Mouse (Mus musculus) gastrocnemius, postnatal 25 days (tissue): ENCODE results near the gene Iqgap2. TPM values are rescaled to one million over a fixed set of nuclear protein-coding genes. Genes with fewer than 3 reads are reported as not detected.

ENCODE experiments used
- DNase-seq: peaks from one replicate; pipeline ENCODE4 v3.0.0; 2022
- long read RNA-seq, 2 experiments: library from polyadenylated mRNA; stranded (forward); transcript quantifications; one replicate each; pipeline ENCODE4 v2.0.0; 2021
- total RNA-seq, 2 experiments: library from RNA; stranded (reverse); gene quantifications; 1 replicate in 1 of 2; 2 replicates in 1 of 2; pipeline ENCODE4 v1.2.3; 2021

The Iqgap2 gene
- total RNA-seq, result 1 to 10 TPM; 1.5 to 2.0 TPM
- long read RNA-seq, experiment 1, partial matches to known transcripts, result 0 of 1 reads
- long read RNA-seq, experiment 1, other reads (novel, unspliced or antisense), result 1 of 1 reads
- long read RNA-seq, experiment 2, result 0 reads

DNA sequence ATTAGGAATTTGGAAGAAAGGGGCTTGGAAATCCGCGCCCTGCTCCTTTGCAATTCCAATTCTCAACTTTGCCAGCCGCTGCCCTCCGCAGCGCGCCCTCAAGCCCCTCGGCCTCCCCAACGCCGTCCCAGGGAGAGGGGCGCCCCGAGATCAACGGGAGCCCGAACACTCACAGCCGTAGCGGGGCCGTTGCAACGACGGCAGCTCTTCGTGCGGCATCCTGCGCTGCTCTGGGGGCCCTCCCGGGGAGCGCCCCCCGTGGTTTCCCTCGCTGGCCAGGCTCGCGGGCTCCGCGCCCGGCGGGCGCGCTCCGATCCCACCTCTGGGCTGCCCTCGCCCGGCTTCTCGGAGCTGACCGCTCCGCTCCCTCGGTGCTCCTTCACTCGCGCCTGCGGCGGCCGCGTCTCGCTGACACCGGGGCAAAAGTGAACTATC lies at the start of gene Iqgap2:
Gene Iqgap2, minus strand, starts transcription at position 432 of the 435 bp plus-strand sequence.
- no peak for DNase-seq

DNA sequence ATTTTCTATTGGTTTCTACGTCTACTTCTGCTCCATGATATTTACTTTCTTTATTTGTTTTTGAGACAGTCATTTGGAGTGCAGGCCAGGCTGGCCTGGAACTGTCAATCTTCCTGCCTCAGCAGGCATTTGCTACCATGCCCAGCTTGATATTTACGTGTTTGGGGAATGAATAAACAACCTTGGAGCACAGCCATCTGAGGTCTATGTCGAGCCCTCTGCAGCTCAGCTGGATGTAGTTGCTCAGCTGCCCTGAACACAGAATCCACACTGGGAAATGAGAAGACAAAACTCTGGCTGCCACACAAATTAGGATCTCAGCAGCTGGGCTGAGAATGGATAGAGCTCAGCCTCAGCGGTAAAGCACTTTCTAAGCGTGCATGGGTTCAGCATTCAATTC lies 49.1 kb upstream of the Iqgap2 start:
- DNase-seq, result no peak

DNA sequence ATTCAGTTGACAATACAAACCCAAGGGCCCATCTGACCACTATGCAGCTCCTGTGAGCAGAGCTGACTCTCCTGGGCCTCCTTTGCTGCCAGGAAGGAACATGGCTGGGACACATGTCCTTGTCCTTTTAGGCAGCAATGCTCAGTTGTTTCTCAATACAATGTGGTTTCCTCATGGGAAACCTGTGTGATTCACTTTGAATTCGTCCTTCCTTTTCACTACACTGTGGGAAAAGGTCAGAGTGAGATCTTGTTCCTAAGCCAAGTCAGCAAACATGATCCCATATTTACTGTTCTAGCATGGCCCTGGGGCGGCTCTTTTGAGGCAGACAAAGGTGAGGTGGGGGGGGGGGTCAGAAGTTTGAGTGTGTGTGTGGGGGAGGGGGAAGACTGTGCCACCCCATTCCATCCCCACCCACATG lies 32.5 kb upstream of the Iqgap2 start:
- DNase-seq, result no peak

DNA sequence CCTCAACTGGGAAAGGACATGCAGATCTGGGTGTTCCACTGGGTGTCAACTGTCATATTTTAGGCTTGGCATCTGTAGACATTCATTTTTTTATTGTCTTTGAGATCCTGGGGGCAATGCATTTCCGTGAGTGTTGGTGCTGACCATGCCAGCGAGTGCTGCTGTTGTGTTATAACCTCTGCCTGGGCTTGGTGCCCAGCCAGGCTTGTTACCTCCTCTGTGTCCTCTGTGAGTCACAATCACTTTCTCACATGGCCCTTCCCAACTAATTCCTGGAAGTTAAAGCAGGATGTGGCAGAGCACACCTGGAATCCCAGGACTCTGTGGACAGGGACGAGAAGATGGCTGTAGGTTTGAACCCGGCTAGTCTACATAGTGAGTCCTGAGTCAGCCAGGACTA lies 30.9 kb upstream of the Iqgap2 start:
- no peak for DNase-seq

DNA sequence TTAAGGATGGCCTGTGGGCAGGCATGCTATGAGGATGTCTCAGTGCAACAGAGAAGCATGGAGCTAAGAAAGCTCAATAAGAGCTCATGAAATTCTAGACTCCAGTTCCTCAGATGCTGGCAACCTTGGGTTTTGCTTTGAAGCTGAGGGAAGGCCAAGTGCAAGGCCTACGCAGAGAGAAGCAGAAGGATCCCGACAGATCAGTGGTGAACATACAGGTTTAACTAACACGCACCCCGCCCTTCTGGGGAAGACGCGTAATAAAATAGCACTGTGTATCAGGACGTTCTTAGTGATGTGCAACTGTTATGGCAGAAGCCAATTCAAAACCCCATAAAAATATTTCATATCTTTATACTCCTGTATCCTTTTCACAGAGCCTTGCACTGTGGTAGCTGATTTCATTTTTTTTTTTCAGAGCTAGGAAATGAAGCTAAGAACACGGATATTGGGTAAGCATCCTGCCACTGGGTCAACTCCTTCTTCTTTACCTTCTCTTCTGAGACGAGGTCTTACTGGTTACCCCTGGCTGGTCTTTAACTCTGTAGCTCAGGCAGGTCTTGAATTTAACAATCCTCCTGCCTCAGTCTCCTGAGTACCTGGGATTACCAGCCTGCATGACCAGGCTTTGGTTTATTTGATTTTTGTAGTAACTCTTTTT lies 27.0 kb upstream of the Iqgap2 start:
- no peak for DNase-seq

DNA sequence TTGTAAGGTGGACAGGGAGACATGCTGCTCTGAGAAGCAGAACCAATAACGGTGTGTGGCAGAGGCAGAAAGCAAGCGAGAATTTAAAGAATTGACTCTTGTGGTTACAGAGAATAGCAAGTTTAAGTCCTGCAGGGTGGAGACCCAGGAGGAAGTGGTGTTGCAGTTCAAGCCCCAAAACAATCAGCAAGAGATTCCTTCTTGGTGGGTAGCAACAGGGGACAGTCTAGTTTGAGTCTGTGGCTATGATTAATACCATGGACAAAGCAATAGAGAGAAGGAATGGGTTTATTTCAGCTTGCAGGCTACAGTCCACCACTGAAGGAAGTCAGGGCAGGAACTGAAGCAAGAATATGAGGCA lies 21.3 kb upstream of the Iqgap2 start:
- DNase-seq, result no peak

DNA sequence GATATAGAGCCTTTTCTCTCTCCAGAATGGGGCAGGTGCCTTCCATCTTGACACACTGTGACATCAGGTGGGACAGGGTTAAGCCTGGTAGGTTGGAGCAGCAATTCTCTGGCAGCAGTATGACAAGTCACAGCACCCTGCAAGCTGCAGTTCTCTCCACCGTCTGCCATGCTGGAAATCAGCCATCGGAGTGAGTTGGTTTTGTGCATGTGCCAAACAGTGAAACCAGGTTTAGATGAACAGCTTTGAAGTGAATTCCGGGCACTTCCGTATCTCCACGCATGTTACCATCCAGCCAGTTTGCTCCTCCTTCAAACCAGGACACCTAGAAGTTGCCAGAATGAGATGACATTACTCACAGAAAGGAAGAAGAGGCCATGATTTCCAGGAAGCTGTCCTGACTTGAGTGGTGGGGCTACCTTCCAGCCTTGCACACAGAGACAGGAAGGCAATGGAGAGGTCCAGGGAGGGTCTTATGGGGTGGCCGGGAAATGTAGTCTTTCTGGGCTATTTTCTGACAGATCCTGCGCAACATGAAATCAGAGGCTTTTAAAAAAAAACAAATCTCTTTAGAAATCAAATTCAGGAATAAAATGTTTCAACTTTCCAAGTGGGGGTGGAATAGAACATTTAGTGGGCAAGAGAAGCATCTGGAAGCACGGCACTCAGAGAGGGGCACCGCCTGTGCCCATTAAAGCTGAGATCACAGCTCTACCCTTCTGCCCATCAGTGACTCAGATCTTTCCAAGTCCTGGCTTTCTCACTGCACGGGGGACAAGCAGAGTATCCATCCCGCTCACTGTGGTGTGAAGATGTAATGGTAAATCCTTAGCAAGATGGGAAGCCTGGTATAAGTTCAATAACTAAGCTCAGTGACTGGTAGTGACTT lies 20.7 kb upstream of the Iqgap2 start:
- DNase-seq, result no peak

DNA sequence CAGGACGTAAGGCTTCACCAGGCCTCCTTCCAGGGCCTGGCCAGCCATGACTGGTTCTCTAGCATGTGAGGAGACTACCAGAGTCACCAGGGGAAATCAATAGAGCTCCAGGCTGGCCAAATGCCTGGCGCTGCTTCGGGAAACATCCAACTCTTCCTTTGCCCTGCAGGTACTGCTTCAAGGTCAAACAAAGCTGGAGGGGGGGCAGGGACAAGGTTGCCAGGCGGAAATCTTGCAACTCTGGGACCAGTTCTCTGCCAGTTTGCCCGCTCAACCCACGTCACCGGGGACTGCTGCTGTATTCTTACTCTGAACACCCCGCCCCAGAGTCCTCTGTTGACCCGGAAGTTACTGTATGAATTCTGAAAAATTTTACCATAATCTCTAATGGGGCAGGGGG lies 18.5 kb upstream of the Iqgap2 start:
- DNase-seq, result no peak

DNA sequence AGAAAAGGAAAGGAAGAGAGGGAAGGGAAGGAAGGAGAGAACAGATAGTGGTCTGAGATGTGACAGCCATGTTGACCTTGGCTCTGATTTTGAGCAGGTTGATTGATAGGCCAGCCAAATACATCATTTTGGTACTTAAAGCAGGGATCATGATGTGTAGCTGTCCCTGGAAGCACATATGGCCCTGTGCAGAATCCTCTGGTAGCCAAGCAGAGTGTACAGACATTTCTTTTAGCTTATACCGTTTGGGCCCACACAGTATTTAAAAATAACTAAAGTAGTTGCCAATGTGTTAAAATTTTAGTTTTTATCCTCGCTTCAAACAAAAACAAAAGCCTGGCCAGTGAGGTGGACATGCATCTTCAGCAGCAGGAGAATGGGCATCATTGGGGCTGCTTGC lies 17.5 kb upstream of the Iqgap2 start:
- no peak for DNase-seq

DNA sequence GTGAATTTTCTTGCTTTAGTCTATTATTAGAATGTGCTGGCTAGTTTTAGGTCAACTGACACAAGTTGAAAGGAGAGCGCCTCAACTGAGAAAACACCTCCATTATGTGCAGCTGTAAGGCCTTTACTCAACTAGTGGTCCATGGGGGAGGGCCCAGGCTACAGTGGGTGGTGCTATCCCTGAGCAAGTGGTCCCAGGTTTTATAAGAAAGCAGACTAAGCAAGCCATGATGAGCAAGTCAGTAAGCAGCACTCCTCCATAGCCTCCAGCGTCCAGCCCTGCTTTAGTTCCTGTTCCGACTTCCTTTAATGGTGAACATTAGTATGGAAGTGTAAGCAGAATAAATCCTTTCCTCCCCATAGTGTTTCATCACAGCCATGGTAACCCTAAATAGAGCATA lies 11.0 kb upstream of the Iqgap2 start:
- no peak for DNase-seq

DNA sequence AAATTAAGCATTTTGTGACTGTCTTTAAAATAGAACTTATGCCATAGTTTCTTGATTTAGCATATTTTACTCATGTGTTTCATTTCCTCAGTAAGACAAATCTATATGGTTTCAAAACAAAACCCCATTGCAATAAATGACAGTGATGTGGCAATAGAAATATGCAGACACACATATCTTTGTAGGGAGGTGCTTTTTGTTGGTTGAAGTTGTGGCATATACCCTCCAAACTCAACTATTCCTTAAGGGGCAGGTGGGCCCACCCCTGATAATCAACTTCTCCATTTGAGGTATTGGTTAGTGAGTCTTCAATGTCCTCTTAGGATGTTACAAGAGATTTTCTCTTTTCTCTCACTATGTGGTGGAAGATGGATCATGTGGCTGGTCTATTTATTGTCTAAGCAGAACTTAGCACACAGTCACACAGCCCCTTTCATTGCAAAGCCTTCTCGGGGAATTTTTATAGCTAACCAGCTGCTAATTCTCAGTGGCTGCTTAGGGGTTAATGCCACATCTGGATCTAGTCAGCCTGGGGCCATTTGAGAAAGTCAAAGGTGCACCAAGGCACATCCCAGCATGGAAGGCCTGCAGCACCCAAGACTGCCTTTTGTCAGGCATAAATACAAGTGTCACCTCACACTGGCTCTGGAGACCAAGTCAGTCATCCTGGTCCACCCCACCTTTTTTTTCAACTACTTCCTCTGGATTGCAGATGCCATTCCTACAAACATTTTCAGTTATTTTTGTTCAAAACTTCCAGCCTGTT lies 8.3 kb upstream of the Iqgap2 start:
- DNase-seq, result no peak

DNA sequence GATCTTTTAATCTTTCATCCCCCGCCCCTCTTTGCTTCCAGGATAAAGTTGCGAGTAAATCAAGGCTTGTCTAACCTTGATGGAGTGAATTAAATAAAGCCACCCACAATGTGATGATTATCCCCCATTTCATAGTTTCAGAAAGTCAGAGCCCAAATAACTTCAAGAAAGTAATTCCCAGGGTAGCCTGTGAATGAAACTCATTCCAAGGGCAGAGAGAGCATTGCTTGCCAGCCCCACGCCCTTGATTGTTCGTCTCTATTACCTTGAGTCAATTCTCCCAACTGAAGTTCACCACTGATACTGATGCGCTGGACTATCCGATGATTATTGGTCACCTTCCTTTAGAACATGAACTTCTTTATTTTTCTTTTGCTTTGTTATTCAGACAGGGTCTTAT lies 4.8 kb upstream of the Iqgap2 start:
- DNase-seq, result no peak

DNA sequence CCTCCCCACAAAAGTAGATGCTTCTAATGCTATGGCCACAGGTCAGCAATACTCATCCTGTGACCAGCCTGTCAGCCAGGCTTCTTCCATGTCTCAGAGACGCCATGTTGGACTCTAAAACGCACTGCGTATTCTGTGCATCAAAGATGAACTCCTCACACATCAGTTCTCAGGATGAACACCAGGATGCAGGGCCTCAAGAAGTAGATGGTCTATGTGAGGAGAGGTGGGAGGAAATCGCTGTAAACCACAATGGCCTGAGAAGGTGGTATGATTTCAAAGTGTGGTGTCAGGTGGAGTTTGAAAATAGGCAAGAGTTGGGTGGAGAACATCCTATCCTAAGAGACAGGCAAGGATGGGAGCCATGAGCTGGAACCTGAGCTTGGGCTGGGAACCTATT lies 1.4 kb upstream of the Iqgap2 start:
- no peak for DNase-seq

DNA sequence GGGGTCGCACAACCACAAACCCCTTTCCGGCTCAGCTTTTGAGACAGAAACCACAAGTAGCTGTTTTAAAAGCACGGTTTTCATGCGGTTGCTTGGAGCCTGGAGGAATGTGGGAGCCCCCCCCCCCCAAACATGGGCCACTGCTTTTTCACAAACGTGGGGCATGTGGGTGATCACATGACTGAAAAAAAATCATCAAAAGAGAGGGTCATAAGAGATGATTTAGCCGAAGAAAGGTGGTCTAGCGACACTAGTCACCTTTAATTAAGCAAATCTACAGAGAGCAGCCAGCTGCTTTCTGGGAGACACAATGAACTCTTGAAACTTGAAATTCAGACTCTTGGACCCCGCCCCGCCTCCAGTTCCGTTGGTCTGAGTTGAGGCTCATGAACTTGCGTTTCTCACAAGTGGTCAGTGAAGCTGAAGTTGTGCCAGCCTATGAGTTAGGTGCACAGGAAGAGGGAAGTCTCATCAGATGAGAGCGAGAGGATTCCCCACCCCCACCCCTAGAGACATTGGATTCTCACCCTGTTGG lies 956 bp upstream of the Iqgap2 start:
- DNase-seq, result no peak

DNA sequence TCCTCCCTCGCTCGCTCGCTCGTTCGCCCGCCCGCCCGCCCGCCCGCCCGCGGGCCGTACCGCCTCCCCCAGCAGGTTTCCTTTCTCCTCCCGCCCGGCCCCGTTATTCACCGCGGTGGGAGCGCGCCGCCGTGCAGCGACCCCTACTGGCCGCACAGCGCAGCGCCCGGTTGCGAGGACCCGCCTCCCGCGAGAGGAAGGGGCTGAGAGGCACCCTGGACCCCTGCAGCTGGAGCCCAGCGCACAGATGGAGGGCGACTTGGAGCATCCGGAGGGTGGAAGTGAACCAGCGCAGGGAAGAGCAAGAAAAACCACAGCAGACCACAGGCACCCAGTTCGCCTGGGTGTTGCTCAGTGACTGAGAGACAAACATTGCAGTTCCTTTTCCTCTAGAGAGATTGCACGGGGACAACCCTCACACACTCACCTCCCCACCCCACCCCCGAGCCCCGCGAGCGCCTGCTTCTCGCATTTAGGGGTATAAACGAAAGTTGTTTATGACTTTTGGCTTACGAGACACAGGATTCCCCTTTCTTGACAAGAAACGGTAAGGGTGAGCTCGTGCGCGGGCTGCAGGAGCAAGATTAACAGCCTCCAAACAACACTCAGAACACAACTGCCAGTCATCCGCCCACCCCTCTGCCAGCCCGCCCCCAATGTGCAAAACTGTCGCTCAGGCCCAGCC lies 346 bp upstream of the Iqgap2 start:
- peak; percentile 73 for DNase-seq

DNA sequence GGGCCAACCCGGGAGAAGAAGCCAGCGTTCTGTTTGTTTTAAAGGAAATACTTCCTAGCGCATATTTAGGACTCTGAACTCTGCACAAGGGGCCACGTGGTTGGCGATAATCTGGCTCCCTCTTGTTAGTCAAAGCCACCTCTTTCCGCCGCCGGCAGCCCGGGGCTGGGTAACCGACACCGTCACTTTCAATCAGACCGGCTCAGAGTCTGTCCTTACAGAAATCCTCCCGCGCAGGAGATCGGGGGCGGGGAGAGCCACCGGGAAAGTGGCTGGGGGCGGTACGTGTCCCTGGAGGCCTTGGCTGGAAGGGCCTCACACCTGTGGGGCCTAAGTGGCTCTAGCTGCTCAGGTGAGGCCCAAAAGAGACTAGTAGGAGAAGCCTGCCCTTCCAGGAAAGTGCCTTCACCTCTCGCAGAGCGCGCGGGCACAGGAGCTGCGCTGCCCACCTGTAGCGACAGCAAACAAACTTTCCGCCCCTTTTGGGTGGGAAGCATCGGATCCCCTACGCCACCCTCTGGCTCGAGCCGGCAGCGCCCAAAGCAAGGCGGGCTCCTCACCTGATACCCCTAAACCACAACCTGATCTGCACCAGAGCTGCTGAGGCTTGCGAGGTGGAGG lies 761 bp downstream of the Iqgap2 start:
- peak; percentile 10 for DNase-seq

DNA sequence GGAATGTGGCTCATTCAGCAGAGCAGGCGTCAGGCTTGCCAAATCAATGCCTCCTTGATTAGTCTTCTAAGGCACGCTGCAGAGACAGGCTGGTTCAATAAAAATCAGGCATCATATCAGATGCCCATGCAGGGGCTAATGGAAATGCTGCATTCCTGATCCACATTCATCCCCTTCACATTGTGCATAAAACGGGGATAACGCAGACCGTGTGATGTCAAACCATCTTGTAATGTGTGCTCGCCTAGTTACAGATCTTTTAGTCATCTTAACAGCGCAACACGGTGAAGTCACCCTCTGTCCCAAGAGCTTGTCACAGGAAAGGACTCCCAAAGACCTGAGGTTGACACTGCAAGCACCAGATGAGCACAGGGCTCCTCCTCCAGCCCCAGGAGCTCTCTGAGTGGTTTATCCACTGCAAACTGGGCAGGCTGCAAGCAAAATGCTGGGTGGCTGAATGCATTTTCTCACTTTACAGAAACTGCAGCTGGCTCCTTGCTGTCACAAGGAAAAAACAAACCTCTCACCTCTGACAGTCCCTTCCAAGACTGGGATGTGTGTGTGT lies 1.7 kb downstream of the Iqgap2 start:
- DNase-seq, result peak; percentile 18

DNA sequence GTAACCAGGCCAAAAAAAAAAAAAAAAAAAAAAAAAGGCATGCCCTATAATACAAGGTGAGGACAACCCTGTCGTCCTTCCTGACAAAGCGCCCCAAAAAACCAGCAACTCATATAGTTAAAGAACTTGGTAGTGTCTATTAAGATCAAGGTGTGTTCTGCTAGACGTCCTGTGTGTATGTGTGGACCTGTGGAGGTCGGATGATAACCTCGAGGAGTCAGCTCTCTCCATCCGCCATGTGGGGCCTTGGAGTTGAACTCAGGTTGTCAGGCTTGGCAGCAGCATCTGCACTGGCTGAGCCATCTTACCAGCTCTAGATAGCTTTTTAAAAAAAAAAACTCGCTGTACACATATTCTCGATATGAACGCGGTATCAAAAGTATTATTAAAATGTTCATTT lies 2.4 kb downstream of the Iqgap2 start:
- DNase-seq, result no peak

DNA sequence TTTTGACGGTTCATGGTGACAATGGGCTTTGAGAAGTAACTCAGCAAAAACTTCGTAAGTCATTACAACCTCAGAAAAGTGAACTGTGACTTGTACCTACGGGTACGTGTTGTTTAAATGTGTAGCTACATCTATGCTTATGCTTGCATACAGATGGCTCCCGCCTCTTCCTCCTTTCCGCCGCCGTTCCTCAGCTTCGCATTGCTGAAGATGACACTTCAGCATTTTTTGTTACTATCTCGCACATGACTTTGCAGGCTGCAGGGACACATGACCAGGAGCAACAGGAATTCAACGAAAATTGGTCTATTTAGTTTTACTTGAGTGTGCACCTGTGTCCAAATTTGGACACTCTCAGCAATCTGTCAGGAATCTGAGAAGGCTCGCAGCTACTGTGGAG lies 3.1 kb downstream of the Iqgap2 start:
- no peak for DNase-seq

DNA sequence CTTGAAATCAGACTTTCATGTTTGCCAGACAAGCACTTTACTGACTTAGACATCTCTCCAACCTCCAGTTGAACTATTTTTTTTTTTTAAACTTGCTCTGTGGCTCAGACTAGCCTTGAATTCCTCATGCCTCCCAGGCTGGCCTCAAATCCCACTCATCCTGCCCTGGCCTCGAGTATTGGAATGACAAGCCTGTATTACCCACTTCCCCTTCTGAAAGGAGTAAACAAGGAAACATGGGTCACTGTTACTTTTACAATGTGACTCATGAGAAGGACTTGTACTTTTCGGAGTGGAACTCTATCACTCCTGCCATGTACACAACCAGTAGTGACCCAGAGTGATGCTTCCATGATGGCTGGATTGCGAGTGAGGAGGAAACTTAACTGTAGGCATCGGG lies 3.6 kb downstream of the Iqgap2 start:
- DNase-seq, result no peak

DNA sequence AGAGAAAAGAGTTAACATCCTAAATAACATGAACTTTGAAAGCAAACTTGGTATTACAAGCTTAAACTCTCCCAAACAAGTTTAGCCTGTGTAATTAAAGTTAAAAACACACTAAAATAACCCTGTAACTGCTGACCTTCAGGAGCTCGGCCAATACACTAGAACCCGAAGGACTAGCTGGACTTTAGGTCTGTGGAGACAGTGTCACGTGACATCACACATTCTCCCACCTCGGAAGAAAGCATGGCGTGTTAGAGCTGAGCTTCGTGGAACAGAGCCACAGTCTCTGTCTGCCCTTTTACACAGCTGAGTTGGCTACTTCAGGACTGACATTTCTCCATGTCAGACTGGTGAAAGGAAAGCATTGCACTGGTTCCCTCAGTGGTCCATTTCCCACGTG lies 4.3 kb downstream of the Iqgap2 start:
- DNase-seq, result no peak
